Mouse (Mus musculus) heart, postnatal 36 days (tissue): ENCODE data around the gene Gm17364. TPM values are rescaled to one million over a fixed set of nuclear protein-coding genes. Genes with fewer than 3 reads are reported as not detected.
"Not testable (repeated sequence)": the region's sequence is repeated elsewhere in the genome, so short reads cannot be mapped to it uniquely, and the experiment has no call there.

Experiments
- DNase-seq, 2 experiments: peaks; one replicate each; pipeline ENCODE4 v3.0.0; 2021 to 2022
- intact Hi-C: fragments of 180-260 bp; cut with DNase I; formaldehyde crosslinking; loops from one replicate; pipeline ENCODE4 v1.15.1; 2025
- total RNA-seq, 2 experiments: library from RNA; stranded (reverse); gene quantifications; 2 replicates each; pipeline ENCODE4 v1.2.3; 2021

Gene Gm17364
- total RNA-seq, 2 experiments from 2014 or later = not detected

GRCm38 (mm10) chr13:41252736-41253135 is 21.0 kb downstream of the Gm17364 start:
- intact Hi-C loops = no loop called here
- no peak for DNase-seq

DNA sequence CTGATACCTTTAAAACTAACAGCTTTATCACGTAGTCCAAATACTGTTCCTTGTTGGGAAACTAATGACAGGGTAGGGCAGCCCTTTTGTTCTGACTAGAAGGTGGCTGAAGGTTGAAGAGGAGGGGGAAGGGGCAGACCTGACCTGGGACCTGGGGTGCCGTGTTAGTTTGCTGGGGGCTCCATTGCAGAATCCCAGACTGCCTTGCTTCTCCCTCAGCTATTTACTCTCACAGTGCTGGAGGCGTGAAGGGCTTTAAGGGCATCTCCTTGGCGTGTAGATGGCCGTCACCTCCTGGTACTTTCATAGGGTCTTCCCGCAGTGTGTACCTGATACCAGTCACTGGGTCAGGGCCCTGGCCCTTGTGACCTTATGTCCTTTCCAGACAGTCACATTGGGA is 21.6 kb downstream of the Gm17364 start:
- DNase-seq = no peak
- intact Hi-C loops = no loop called here

DNA sequence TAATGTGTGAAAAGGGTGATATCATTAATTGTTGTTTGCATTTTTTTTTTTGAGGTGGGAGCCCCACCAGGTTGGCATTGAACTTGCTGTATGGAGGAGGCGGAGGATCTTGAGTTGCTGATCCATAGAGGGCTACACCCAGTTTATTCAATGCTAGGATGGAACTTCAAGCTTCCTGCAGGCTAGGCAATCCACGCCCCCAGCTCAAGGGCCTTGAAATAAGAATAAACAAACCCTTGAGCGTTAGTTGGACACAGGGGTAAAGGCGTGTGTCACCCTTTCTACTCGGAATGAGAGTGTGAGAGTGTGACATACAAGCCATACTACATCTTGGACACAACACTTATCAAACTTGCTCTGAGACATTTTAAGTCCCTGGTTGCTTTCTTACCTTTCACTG is 22.1 kb downstream of the Gm17364 start:
- DNase-seq = no peak
- intact Hi-C loops = no loop called here

- DNase-seq, intact Hi-C loops: not testable (repeated sequence)
These were observed 22.5 kb downstream of the Gm17364 start for GRCm38 (mm10) chr13:41251232-41251631.

- intact Hi-C loops = no loop called here
- DNase-seq = no peak
These were observed 23.3 kb downstream of the Gm17364 start for GRCm38 (mm10) chr13:41250318-41250981.

DNA sequence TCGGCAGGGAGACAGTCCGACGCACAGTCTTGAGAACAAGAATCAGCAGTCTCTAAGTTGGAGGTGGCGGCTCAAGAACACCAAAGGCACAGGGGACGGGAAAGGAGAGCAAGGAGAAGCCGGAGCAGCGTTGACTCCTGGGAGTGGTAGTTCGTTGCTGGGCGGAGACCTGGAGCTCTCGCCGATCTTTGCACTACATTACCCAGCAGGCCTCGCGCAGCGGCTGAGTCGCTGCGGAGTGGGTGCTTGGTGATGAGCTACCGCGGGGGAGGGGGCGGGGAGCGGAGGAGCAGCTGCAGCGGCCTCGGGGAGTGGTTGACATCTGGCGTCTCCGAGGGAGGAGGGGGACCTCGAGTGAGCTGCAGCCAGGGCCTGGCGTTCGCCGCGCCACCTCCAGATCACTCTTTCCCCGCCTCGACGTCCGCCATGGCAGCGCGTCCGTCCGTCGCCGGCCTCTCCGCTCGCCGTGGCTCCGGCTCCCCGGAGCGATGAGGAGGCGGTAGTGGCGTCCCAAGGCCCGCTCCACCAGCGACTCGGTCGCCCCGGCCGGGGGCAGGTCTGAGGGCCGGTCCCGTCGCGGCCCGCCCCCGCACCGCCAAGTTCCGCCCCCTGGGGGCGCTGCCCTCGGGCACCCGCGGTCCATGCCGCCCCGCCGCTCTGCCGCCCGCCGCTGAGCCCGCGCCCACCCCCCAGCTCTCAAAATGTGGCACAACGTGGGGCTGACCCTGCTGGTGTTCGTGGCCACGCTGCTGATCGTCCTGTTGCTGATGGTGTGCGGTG is 24.0 kb downstream of the Gm17364 start, which contains the start of gene Smim13:
Gene Smim13 (plus strand): TSS at position 307 of the 780 bp plus-strand sequence.
- peak; percentile 87 to 93 for DNase-seq
- intact Hi-C loops = no loop called here

GRCm38 (mm10) chr13:41248751-41249520 is 24.8 kb downstream of the Gm17364 start:
- intact Hi-C loops = no loop called here
- no peak for DNase-seq

DNA sequence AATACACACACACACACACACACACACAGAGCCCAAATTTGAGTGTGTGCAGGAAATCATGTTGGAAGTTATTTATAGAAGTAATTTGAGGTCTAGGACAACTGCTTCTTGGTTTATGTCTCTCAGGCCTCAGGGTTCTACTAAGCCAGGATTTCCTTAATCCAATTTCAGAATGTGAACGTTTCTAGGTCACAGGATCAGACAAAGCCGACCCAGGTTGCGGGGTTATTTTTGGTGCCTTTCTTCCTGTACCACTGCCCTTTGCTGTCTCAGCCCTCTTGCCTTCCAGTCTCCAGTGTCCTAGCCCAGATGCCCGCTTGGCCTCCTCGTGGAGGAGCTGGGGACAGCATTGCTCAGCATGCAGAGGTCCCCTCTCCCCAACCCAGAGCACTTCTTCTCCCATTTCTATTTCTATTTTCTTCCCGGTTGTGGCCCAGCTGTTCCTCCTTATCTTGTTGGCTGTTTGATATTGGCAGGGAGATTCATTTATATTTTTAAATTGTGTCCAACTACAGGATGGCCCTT is 29.4 kb downstream of the Gm17364 start:
- no peak for DNase-seq

DNA sequence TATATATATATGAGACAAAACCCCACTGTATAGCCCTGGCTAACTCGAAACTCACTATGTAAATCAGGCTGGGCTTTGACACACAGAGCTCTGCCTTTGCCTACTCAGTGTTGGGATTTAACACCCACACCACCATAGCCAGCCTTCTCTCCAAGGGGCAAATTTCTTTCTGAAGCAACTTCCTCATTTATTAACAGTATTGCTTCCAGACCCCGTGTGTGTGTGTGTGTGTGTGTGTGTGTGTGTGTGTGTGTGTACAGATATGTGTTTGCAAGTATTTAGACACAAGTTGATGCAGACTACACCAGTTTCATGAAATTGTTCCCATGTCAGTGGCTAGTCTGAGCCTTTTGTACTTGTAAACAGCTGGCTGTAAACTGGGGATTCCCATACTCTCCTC is 32.2 kb downstream of the Gm17364 start:
- intact Hi-C loops = no loop called here
- no peak for DNase-seq

More for the DNA sequence above, 29.4 kb downstream of the Gm17364 start:
- intact Hi-C loops = no loop called here

GRCm38 (mm10) chr13:41238805-41239130 is 35.0 kb downstream of the Gm17364 start:
- intact Hi-C loops = loop anchor here (1.0 to 2.0 kb wide), 5 partner anchors 92 to 454 kb away; no protein-coding TSS in a partner anchor
- DNase-seq = no peak

- intact Hi-C loops = loop anchor here (1.0 to 2.0 kb wide), 5 partner anchors 92 to 453 kb away; no protein-coding TSS in a partner anchor
- no peak for DNase-seq
These were observed 35.6 kb downstream of the Gm17364 start for GRCm38 (mm10) chr13:41238035-41238804.

- intact Hi-C loops = no loop called here
- DNase-seq = no peak
These were observed 37.7 kb downstream of the Gm17364 start for GRCm38 (mm10) chr13:41235845-41236741.

DNA sequence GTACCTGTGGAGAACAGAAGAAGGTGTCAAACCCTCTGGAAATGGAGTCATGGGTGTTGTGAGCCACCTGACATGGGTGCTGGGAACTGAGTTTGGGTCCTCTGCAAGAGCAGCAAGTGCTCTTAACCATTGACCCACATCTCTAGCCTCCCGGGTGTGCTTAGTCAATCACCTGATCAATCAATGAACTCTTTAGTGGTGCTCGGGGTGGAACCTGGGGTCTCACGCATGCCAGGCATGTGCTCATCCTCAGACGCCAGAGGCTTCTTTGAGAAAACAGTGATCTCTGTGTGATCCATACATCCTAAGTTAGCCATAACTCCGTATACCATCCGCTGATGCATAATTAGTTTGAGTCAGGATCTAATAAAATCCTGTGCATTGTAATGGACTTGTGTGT is 38.6 kb downstream of the Gm17364 start:
- intact Hi-C loops = no loop called here
- no peak for DNase-seq

DNA sequence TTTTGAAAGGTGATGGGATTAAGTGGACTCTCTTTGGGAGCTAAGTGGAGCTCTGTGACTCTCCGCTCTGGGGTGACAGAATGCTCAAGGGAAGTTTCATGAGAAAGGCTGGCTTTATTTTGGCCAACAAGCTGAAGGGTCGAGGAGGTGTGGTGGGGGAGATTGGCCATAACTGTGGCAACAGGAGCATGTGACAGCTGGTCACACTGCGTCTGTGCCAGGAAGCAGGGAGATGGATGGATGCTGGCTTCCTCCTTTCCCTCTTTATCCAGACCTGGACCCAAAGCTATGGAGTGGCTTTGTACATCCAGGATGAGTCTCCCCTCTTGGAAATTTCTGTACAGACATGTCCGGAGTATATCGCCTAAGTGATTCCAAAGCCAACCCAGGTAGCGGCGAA is 40.5 kb downstream of the Gm17364 start:
- intact Hi-C loops = no loop called here
- no peak for DNase-seq

DNA sequence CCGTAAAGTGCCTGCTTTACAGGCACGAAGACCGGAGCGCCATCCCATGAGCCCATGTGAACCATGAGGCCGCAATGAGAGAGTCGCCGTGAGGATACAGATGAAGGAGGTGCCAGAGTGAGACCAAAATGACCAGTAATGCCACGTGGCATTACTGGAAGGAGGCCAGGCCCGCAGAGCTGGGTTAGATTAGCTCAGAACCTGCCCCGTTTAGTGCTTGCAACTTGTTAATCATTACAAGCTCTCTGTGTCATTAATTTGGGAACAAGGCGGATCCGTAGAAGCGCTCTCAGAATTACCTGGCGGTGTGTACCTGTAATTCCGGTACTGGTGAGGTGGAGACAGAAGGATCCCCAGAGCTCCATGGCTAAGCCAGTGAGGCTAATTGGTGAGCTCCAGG is 41.6 kb downstream of the Gm17364 start:
- no peak for DNase-seq
- intact Hi-C loops = no loop called here

DNA sequence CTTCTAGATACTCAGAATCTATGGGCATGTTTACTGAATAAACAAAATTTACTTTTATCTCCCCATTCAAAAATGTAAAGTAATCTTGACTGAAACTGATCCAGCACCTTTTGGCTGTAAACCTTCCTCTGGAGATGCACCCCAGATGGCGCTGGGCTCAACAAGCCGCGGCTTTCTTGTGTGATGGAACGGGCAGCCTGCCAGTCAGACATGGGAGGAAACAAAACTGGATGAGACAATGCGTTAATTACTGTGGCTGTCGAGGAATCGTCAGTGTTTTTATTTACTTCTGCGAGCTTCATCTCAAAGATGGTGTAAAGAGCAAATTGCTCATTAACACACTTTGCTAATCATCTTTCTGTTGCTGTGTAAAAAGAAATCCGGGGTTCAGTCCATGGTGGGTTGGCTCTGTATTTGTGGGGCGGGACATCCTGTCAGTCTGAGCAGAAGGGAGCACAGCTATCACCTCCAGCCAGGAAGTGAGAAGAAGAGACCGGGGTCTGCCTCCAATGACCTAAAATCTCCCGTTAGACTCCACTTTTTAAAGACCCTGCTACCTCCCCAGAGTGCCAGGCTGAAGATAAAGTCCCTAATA is 42.3 kb downstream of the Gm17364 start:
- no peak for DNase-seq
- intact Hi-C loops = no loop called here

GRCm38 (mm10) chr13:41230256-41230655 is 43.5 kb downstream of the Gm17364 start:
- intact Hi-C loops = no loop called here
- no peak for DNase-seq

DNA sequence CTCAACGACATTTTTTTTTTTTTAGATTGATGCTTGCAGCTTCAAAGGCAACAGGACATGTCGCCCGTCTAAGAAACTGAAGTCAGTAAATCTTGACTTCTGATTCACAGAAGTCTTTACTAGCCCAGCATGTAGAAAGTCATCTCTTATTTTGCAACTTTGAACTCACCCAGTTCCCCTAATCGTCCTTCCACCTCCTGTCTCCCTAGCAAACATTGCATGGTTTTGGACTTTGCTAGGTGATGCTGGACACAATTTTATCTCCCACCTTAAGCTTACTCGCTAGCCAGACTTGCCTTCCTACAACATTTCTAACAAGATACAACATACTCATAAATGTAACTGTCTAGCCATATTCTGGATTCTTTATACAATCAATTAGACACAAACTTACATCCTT is 45.7 kb downstream of the Gm17364 start:
- DNase-seq = no peak
- intact Hi-C loops = no loop called here

DNA sequence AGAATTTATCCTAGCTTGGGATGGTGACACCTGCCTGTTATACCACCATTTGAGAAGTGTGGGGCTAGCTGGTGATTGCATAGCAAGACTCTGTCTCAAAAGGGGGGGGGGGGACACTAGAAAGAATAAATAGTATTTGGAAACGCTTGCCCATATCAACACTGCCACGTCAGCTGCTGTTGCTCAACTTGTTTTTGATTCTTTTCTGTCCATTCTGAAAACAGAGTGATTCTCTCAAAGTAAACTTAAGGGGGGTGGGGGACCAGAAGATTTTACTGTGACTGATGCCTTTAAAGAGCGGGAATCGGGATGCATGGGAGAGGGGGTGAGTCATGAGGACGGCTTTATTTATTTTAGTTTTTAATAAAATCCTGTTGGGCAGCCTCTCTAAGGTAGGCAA is 47.3 kb downstream of the Gm17364 start:
- intact Hi-C loops = no loop called here
- DNase-seq = no peak
